Mouse (Mus musculus) embryonic facial prominence, embryonic 15.5 days (tissue): ENCODE measurements around the gene Arl2. TPM values are rescaled to one million over a fixed set of nuclear protein-coding genes. Genes with fewer than 3 reads are reported as not detected.
A peak's percentile ranks its signal among the peaks of the same experiment; 100 is the strongest.

Source experiments
- ATAC-seq: fragments of 200-750 bp; cut with Nextera tagmentation; 2 replicates; pipeline ENCODE4 v1.8.0; 2017; ENCODE audit warnings: low read depth, moderate TSS enrichment; ENCODE audit not compliant: insufficient number of reproducible peaks, low FRiP score, low TSS enrichment
- H3K27ac ChIP-seq: fragments of 300-500 bp; sonication (generic); replicated peaks from 2 replicates; pipeline ENCODE4 v1.5.1; 2015; ENCODE audit warnings: mild to moderate bottlenecking, inconsistent platforms
- H3K27me3 ChIP-seq: fragments of 300-500 bp; sonication (generic); 2 replicates; pipeline ENCODE4 v1.6.1; 2015; ENCODE audit warnings: inconsistent platforms
- H3K36me3 ChIP-seq: fragments of 300-500 bp; sonication (generic); 2 replicates; pipeline ENCODE4 v1.6.1; 2015; ENCODE audit warnings: mild to moderate bottlenecking, inconsistent platforms
- H3K4me1 ChIP-seq: fragments of 300-500 bp; sonication (generic); 2 replicates; pipeline ENCODE4 v1.6.1; 2015; ENCODE audit warnings: inconsistent platforms
- H3K4me2 ChIP-seq: fragments of 300-500 bp; sonication (generic); replicated peaks from 2 replicates; pipeline ENCODE4 v1.6.1; 2015; ENCODE audit warnings: mild to moderate bottlenecking, inconsistent platforms
- H3K4me3 ChIP-seq: fragments of 300-500 bp; sonication (generic); replicated peaks from 2 replicates; pipeline ENCODE4 v1.5.1; 2015; ENCODE audit warnings: mild to moderate bottlenecking, inconsistent platforms
- H3K9ac ChIP-seq: fragments of 300-500 bp; sonication (generic); 2 replicates; pipeline ENCODE4 v1.6.1; 2015; ENCODE audit warnings: inconsistent platforms
- H3K9me3 ChIP-seq: fragments of 300-500 bp; sonication (generic); replicated peaks from 2 replicates; pipeline ENCODE4 v1.6.1; 2016; ENCODE audit warnings: inconsistent platforms
- WGBS: fragments of 180-500 bp; shearing (Covaris S2); methylation state at CpG from one replicate; pipeline ENCODE4 v1.1.7; 2015; 5-methylcytosine and 5-hydroxymethylcytosine counted together
- polyA plus RNA-seq: library from polyadenylated mRNA; unstranded; fragments of >200 nt; fragmentation: Nextera tagmentation; extraction: Ambion mirVana; gene quantifications from 2 replicates; pipeline ENCODE4 v1.2.1, GENCODE M21; 2015

The Arl2 gene
- polyA plus RNA-seq, result 98.5 and 100 TPM in 2 replicates

DNA sequence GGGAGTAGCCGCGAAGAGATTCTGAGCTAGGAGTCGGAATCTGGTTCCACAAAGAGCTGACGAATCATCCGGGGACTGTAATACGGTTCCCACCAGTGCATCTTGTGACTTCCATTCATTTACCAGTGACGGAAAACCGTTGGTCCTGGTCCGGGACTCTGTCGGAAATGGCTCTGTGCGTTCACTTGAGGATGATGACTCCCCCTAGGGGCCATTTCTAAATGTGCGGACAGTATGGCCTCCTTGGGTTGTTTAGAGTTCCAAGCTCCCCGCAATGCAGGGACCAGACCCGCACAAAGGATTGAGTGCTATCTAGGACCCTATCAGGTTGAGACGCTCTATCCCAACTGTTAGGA, at the start of gene Arl2:
TSS of gene Arl2 (minus strand) at position 155 of the 356 bp plus-strand sequence.
- under 1% methylated on average over 15 of the region's 15 CpGs for WGBS
- peak; percentile 81 for ATAC-seq

DNA sequence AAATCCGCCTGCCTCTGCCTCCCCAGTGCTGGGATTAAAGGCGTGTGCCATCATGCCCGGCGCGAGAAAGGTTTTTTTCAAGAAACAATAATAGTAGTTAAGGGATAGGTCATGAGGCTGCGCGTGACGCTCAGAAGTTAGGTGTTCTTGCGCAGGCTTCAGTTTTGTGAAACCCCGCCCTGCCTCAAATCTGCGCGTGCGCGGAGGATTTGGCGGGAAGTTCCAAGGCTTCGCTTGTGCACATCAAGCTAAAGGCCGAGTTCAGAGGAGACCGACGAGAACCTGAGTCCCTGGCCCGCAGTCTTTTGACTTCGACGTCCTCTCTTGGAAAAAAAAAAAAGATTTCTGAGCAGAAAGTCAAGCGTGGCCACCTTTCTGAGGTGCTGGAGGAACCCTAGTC, 42.8 kb upstream of the Arl2 start, which contains the start of gene Majin:
TSS of gene Majin (plus strand) at position 258 of the 400 bp plus-strand sequence.
- ATAC-seq, result no peak
- Histone ChIP-seq H3K4me3 (no peak within 1 kb of the TSS), H3K9ac (no peak within 1 kb of the TSS), H3K9me3 (no peaks in the 10 kb centered on the region), H3K27me3 (no peaks in the 10 kb centered on the region), H3K36me3 (no peaks in the 10 kb centered on the region), H3K4me2 (no peak within 1 kb of the TSS), H3K4me1 (no peaks in the 10 kb centered on the region), H3K27ac (no peak within 1 kb of the TSS)
- 87% methylated on average over 23 of the region's 23 CpGs for WGBS

More for the DNA sequence above, at the start of gene Arl2:
- Histone ChIP-seq H3K27ac (peak within 1 kb of the TSS; percentile 98), H3K27me3 (no peaks in the 10 kb centered on the region), H3K4me2 (peak within 1 kb of the TSS; percentile 76), H3K4me3 (peak within 1 kb of the TSS; percentile 76), H3K4me1 (peaks cover 19% of the 10 kb centered on the region), H3K36me3 (peaks cover 12% of the 10 kb centered on the region; the same call in 1 of the 2 replicates), H3K9ac (peak within 1 kb of the TSS; percentile 81), H3K9me3 (no peaks in the 10 kb centered on the region)

DNA sequence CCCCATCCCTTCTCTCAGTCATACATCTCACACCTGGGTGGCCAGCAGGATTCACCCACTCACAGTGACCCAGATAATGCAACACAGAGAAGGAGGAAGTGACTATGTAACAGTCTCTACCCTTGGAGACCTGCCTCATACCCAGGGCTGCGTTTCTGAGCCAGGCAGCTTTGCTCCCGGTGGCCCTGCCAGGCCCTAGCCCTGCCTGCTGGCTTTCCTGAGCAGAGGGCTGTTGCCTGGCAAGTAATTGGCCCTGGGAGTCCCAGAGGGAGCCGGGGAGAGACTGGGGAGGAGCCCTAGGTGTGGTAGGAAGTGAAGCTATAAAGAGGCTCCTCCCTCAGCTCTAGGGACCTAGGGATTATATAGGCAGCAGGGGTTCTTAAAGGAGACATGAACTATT, 41.2 kb upstream of the Arl2 start:
- no peaks in the 10 kb centered on the region for H3K9me3 ChIP-seq
- no peak overlapping the region for H3K9ac ChIP-seq
- 8% methylated on average over 3 of the region's 3 CpGs for WGBS
- H3K36me3 ChIP-seq, result no peaks in the 10 kb centered on the region
- no peak overlapping the region for H3K4me3 ChIP-seq
- no peak overlapping the region for H3K4me2 ChIP-seq
- peak; percentile 79 for ATAC-seq
- H3K4me1 ChIP-seq, result no peaks in the 10 kb centered on the region
- no peaks in the 10 kb centered on the region for H3K27me3 ChIP-seq
- H3K27ac ChIP-seq, result no peak overlapping the region

DNA sequence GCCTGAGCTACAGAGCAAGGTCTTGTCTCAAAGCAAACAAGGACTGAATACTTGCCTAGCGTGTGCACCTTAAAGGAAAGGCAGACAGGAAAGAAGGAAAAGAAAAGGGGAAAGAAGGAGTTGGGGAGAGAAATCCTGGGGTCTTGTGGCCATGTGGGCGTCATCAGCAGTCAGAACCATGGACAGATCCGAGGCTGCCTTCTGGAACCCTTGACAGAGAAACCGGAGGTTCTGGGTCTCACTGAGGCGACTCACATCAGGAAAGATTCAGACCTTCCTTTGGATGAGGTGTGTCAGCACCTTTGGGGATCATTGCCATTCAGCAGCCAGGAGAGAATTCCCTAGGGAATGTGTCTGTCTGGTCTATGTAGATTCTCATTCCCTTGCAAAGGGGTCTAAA, 40.3 kb upstream of the Arl2 start:
- Histone ChIP-seq H3K4me2 (no peak overlapping the region), H3K9me3 (no peaks in the 10 kb centered on the region), H3K4me1 (no peaks in the 10 kb centered on the region), H3K4me3 (no peak overlapping the region), H3K27ac (no peak overlapping the region), H3K9ac (no peak overlapping the region), H3K27me3 (no peaks in the 10 kb centered on the region), H3K36me3 (no peaks in the 10 kb centered on the region)
- WGBS, result 13% methylated on average over 5 of the region's 5 CpGs
- no peak for ATAC-seq

DNA sequence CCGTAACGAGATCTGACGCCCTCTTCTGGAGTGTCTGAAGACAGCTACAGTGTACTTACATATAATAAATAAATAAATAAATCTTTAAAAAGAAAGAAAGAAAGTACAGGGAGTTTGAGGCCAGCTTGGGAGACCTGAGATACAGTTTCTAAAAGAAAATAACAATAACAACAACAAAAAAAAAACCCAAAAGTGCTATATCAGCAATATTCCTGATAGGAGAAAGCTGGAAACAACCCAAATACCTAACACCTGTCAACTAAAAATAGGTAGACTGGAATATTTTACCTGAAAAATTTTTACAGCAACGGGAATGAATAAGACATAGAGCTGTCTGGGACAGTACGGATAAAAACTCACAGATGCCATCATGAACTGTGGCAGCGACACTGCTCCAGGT, 37.4 kb upstream of the Arl2 start:
- Histone ChIP-seq H3K4me1 (no peaks in the 10 kb centered on the region), H3K4me2 (no peak overlapping the region), H3K27me3 (no peaks in the 10 kb centered on the region), H3K4me3 (no peak overlapping the region), H3K9ac (no peak overlapping the region), H3K27ac (no peak overlapping the region), H3K9me3 (no peaks in the 10 kb centered on the region), H3K36me3 (no peaks in the 10 kb centered on the region)
- ATAC-seq, result no peak
- 86% methylated on average over 6 of the region's 6 CpGs for WGBS

DNA sequence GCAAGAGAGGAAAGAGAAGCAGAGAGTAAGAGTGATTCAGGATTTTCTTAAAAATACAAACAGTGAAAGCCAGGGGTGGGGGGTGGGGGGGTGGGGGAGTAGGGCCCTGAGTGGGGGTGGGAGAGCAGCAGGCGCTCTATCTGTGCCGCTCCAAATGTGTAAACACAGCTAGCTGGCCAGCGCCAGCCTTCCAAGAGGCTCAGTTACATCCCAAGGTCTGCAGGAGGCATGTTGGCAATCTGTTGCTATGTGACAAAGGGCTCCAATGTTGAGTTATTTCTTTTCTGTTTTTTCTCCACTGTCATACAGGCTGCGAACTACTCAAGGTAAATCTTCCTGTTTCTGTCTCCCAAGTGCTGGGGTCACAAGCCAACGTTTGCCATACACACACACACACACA, 33.4 kb upstream of the Arl2 start:
- Histone ChIP-seq H3K4me1 (no peaks in the 10 kb centered on the region), H3K9me3 (no peaks in the 10 kb centered on the region), H3K9ac (no peak overlapping the region), H3K4me2 (no peak overlapping the region), H3K36me3 (no peaks in the 10 kb centered on the region), H3K27me3 (no peaks in the 10 kb centered on the region), H3K4me3 (no peak overlapping the region), H3K27ac (no peak overlapping the region)
- 42% methylated on average over 5 of the region's 5 CpGs for WGBS
- ATAC-seq, result no peak

DNA sequence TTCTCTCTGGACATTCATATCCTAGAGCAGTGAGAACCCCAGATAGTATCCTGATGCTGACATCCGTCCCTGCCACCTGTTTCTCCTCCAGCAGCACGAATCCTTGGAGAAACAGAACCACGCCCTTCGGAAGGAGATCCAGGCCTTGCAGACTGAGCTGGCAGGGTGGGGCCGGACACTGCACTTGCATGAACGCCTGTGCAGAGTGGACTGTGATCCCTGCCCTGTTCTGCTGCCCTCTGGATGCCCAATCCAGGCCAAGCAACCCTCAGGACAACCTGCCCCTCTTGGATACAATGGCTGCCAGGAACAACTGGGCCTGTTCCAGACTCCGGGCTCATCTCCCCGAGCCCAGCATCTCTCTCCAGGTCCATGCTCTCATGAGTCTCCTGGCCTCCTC, 29.9 kb upstream of the Arl2 start:
- 84% methylated on average over 8 of the region's 8 CpGs for WGBS
- no peak overlapping the region for H3K4me2 ChIP-seq

DNA sequence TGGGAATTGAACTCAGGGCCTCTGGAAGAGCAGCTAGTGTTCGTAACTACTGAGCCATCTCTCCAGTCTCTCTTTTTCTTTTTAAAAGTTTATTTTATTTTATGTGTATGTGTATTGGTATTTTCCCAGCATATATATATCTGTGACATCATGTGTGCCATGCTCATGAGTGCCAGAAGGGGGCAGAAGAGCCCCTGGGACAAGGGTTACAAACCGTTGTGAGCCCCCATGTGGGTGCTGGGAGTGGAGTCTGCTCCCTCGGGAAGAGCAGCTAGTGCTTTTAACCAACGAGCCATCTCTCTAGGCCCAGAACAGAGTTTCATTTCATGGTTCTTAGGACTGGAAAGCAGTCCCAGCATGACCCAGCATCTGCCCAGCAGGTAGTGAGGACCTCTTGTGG, 25.4 kb upstream of the Arl2 start:
- Histone ChIP-seq H3K27me3 (no peaks in the 10 kb centered on the region), H3K4me3 (no peak overlapping the region), H3K27ac (no peak overlapping the region), H3K9ac (no peak overlapping the region), H3K36me3 (no peaks in the 10 kb centered on the region), H3K4me2 (no peak overlapping the region), H3K9me3 (no peaks in the 10 kb centered on the region), H3K4me1 (no peaks in the 10 kb centered on the region)
- ATAC-seq, result no peak
- 76% methylated on average over 4 of the region's 4 CpGs for WGBS

More for the DNA sequence above, 29.9 kb upstream of the Arl2 start:
- H3K4me3 ChIP-seq, result no peak overlapping the region
- H3K27ac ChIP-seq, result no peak overlapping the region
- no peaks in the 10 kb centered on the region for H3K36me3 ChIP-seq
- no peaks in the 10 kb centered on the region for H3K4me1 ChIP-seq
- ATAC-seq, result no peak
- H3K27me3 ChIP-seq, result no peaks in the 10 kb centered on the region
- H3K9me3 ChIP-seq, result no peaks in the 10 kb centered on the region
- no peak overlapping the region for H3K9ac ChIP-seq

DNA sequence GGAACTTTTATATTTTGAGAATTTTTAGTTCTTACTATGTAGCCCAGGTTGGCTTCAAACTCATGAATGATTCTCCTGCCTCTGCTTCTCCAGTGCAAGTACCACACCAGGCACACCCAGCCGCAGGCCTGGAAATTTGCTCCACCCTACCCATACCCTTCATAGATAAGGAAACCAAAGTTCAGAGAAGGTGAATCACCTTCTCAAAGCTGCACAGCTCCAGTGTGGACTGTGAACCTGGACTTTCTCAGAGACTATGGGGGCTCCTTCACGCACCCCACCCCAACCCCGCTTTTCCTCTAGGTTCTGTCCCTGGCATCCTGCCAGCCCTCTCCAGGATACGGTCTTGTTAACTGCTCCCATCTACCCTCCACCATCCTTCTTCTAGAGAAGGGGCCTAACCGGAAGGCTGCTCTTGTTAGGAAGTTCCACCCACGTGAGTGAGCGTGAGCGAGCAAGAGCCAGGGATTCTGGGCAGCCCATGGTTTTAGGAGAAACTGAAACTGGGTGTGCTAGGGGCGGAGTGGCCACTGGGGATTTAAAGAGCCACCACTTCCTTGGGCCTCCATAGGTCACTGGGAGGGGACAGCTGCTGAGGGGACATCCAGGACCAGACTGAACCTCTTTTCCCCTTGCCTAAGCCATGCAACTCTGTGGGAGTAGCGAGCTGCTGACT, 22.7 kb upstream of the Arl2 start:
- ATAC-seq, result no peak
- Histone ChIP-seq H3K4me1 (no peaks in the 10 kb centered on the region), H3K36me3 (no peaks in the 10 kb centered on the region), H3K9ac (no peak overlapping the region), H3K27ac (no peak overlapping the region), H3K9me3 (no peaks in the 10 kb centered on the region), H3K4me2 (no peak overlapping the region), H3K4me3 (no peak overlapping the region), H3K27me3 (no peaks in the 10 kb centered on the region)
- 57% methylated on average over 10 of the region's 10 CpGs for WGBS

DNA sequence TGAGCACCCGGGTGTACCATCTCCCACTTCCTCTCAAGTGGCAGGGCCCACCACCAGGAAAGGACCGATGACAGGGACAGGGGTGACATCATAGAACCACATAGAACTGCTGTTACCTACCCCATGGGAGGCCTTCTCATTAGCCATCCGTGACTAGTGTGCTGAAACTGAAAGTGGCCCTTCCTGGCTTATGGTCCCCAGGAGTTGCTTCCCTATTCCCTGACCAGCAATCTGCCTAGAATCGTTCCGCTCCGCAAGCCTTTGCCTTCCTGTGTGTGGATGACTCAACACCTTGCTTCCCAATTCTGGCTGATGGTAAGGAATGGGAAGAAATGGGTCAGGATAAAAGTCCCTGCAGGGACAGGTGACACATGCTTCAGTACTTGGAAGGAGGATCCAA, 15.9 kb upstream of the Arl2 start:
- H3K27ac ChIP-seq, result no peak overlapping the region
- no peaks in the 10 kb centered on the region for H3K9me3 ChIP-seq
- H3K9ac ChIP-seq, result no peak overlapping the region
- no peaks in the 10 kb centered on the region for H3K27me3 ChIP-seq
- H3K36me3 ChIP-seq, result no peaks in the 10 kb centered on the region
- ATAC-seq, result no peak
- H3K4me2 ChIP-seq, result no peak overlapping the region
- no peaks in the 10 kb centered on the region for H3K4me1 ChIP-seq
- WGBS, result 69% methylated on average over 6 of the region's 6 CpGs
- no peak overlapping the region for H3K4me3 ChIP-seq

DNA sequence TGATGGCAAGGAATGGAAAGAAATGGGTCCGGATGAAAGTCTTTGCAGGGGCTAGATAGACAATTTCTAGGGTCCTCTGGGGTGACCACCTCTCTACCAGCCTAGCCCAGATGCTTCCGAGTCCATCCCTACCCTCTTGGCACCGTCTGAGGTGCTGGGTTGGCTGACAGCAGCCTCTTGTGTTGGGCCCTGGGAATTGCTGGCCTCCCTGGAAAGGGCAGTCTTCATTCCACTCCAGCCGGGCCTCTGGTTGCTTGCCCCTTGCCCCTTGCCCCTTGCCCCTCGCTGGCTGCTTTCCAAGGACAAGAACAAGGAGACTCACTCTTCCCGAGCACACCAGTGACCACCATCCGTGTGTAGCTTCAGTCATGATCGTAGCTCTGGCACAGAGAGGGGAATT, 15.0 kb upstream of the Arl2 start:
- H3K36me3 ChIP-seq, result no peaks in the 10 kb centered on the region
- ATAC-seq, result no peak
- no peaks in the 10 kb centered on the region for H3K9me3 ChIP-seq
- H3K4me3 ChIP-seq, result no peak overlapping the region
- no peak overlapping the region for H3K27ac ChIP-seq
- 51% methylated on average over 8 of the region's 8 CpGs for WGBS
- H3K9ac ChIP-seq, result no peak overlapping the region
- no peaks in the 10 kb centered on the region for H3K4me1 ChIP-seq
- H3K4me2 ChIP-seq, result no peak overlapping the region
- H3K27me3 ChIP-seq, result no peaks in the 10 kb centered on the region

DNA sequence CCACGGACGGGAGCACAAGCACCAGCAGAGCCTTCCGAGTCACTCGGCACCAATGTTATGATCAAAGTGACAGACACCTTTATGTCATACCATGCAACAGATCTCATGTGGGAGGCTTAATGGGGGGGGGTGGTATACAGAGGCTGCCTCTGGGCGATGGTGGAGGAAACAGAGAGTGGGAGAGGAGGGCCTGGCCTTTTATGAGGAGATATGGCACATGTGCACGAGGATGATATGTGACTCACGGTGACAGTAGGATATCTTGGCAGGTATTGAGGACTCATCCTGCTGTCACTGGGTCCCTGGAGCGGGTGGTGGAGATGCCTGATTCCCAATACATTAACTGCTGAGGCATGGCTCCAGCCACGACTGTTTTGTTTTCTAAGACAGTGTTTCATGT, 13.8 kb upstream of the Arl2 start:
- no peaks in the 10 kb centered on the region for H3K36me3 ChIP-seq
- no peak overlapping the region for H3K4me2 ChIP-seq
- no peak overlapping the region for H3K9ac ChIP-seq
- no peak overlapping the region for H3K27ac ChIP-seq
- no peak overlapping the region for H3K4me3 ChIP-seq
- no peaks in the 10 kb centered on the region for H3K9me3 ChIP-seq
- ATAC-seq, result no peak; the same call in 1 of the 2 replicates
- H3K4me1 ChIP-seq, result no peaks in the 10 kb centered on the region
- WGBS, result 80% methylated on average over 9 of the region's 9 CpGs
- no peaks in the 10 kb centered on the region for H3K27me3 ChIP-seq
